Mouse (Mus musculus): ENCODE measurements at regions not wholly inside any gene's neighbourhood (a gene's known extent, or its start where the extent isn't known, plus 50 kb on each side); places are given as distances from the start of the nearest gene placed in this dataset.
A peak's percentile ranks its signal among the peaks of the same experiment; 100 is the strongest.

GRCm38 (mm10) chr17:68120744-68121143 lies 116.8 kb upstream of the Arhgap28 start:
- no peak for DNase-seq

- no peak for DNase-seq
These were observed 130.5 kb upstream of the Arhgap28 start for GRCm38 (mm10) chr17:68134373-68134772.

GRCm38 (mm10) chr17:68135436-68135835 lies 131.5 kb upstream of the Arhgap28 start:
- no peak for DNase-seq

- no peak for DNase-seq
These were observed 130.3 kb upstream of the L3mbtl4 start for GRCm38 (mm10) chr17:68143307-68143706.

- DNase-seq = no peak
These were observed 124.3 kb upstream of the L3mbtl4 start for GRCm38 (mm10) chr17:68149237-68149792.

GRCm38 (mm10) chr17:68152438-68153120 lies 121.0 kb upstream of the L3mbtl4 start:
- DNase-seq = no peak

- DNase-seq = no peak
These were observed 118.7 kb upstream of the L3mbtl4 start for GRCm38 (mm10) chr17:68154879-68155278.

GRCm38 (mm10) chr17:68158172-68158651 lies 115.4 kb upstream of the L3mbtl4 start:
- DNase-seq = no peak

GRCm38 (mm10) chr17:68161107-68161506 lies 112.5 kb upstream of the L3mbtl4 start:
- no peak for DNase-seq

GRCm38 (mm10) chr17:68163545-68163944 lies 110.1 kb upstream of the L3mbtl4 start:
- DNase-seq = no peak

- no peak for DNase-seq
These were observed 108.9 kb upstream of the L3mbtl4 start for GRCm38 (mm10) chr17:68164666-68165065.

GRCm38 (mm10) chr17:68165171-68165825 lies 108.3 kb upstream of the L3mbtl4 start:
- DNase-seq = no peak

GRCm38 (mm10) chr17:68166397-68166796 lies 107.2 kb upstream of the L3mbtl4 start:
- DNase-seq = no peak

- DNase-seq = no peak
These were observed 100.8 kb upstream of the L3mbtl4 start for GRCm38 (mm10) chr17:68172838-68173237.

- DNase-seq = peak; percentile 3
These were observed 96.9 kb upstream of the L3mbtl4 start for GRCm38 (mm10) chr17:68176611-68177165.

GRCm38 (mm10) chr17:68177835-68178234 lies 95.8 kb upstream of the L3mbtl4 start:
- DNase-seq = no peak

- no peak for DNase-seq
These were observed 88.2 kb upstream of the L3mbtl4 start for GRCm38 (mm10) chr17:68185385-68185784.

GRCm38 (mm10) chr17:68189888-68190287 lies 83.7 kb upstream of the L3mbtl4 start:
- DNase-seq = no peak

- DNase-seq = no peak
These were observed 68.1 kb upstream of the L3mbtl4 start for GRCm38 (mm10) chr17:68205545-68205944.

GRCm38 (mm10) chr17:68208837-68209236 lies 64.8 kb upstream of the L3mbtl4 start:
- DNase-seq = no peak

GRCm38 (mm10) chr17:68210313-68211254 lies 63.0 kb upstream of the L3mbtl4 start:
- DNase-seq = no peak

- DNase-seq = no peak
These were observed 55.4 kb upstream of the L3mbtl4 start for GRCm38 (mm10) chr17:68218246-68218645.

- no peak for DNase-seq
These were observed 50.4 kb upstream of the L3mbtl4 start for GRCm38 (mm10) chr17:68223170-68223569.

Data from thymus, postnatal 25 days (tissue).